Mouse (Mus musculus) activated CD4-positive, CD25-positive, alpha-beta regulatory T cell (primary cell): Measurements from ENCODE around the gene Rnf43. TPM values are rescaled to one million over a fixed set of nuclear protein-coding genes. Genes with fewer than 3 reads are reported as not detected.

Experiments
- polyA plus RNA-seq, 2 experiments: library from polyadenylated mRNA; unstranded; fragments of 100-300 nt; shearing (Covaris generic); gene quantifications; one replicate each; pipeline ENCODE4 v1.2.1; 2017

Gene Rnf43
- 10 to 100 TPM; 29.4 to 32.4 TPM for polyA plus RNA-seq

GRCm38 (mm10) chr11:87662407-87662806 lies at the start of gene Rnf43:
Rnf43 (plus strand) TSS chr11:87662722.

GRCm38 (mm10) chr11:87616790-87617474 lies 45.6 kb upstream of the Rnf43 start, which contains the start of gene Hsf5:
Hsf5 (plus strand) TSS chr11:87617164.

GRCm38 (mm10) chr11:87737175-87737740 lies 74.7 kb downstream of the Rnf43 start, which contains the start of gene Supt4a:
Supt4a (plus strand) TSS chr11:87737552.

DNA sequence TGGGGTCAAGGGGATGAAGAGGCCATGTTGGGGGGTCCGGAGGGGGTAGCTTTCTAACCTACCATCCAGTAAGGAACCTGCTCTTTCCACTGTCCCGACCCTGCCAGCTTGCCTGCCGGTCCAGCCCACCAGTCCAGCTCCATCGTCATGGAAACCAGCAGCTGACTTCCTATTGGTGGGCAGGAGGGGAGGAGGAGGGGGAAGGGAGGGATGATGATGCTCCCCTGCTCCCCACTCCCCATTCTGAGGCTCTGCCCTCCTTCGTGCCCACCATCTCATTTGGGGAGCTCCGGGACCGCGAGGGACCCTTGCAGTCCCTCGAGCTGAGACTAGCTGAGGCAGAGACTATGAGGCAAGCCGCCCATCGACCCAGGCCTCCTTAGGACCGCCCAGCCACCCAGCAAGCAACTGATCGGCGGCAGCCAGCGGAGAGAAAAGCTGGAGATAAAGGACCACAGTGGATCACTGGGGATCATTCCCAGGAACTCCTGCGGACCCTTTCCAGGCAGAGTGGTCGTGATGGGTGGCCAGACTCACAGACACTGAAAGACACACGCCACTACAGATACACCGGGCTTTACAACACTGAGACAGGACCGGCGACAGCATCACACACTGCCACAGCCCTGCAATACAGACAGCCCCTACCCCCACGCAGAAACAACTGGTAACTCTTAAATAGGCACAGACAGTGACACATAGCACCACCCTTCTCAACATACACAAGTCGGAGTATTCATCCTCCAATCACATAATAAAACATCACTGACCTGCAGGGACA lies 98.0 kb downstream of the Rnf43 start, which contains the start of gene Tspoap1:
Tspoap1 (plus strand) TSS at position 241 of the 781 bp plus-strand sequence.

Other genes starting within 250 kb of the Rnf43 start
- not detected for gene Gm11492, start 96.1 kb upstream of the Rnf43 start, polyA plus RNA-seq
- gene Sept4, start 93.8 kb upstream of the Rnf43 start, polyA plus RNA-seq: 1 to 10 TPM; 2.2 to 3.5 TPM
- gene Mtmr4, start 70.6 kb upstream of the Rnf43 start, polyA plus RNA-seq: 10 to 100 TPM; 16.8 to 21.8 TPM
- gene Hsf5, start 45.6 kb upstream of the Rnf43 start, polyA plus RNA-seq: under 1 TPM in 1 of 2 experiments, not detected in 1; 0.05 TPM
- 100 to 1,000 TPM; 432 to 452 TPM for gene Supt4a, start 74.8 kb downstream of the Rnf43 start, polyA plus RNA-seq
- gene Tspoap1, start 97.8 kb downstream of the Rnf43 start, polyA plus RNA-seq: 1 to 10 TPM; 4.0 to 5.3 TPM
- gene Mpo, start 130.9 kb downstream of the Rnf43 start, polyA plus RNA-seq: under 1 TPM in 1 of 2 experiments, not detected in 1; 0.39 TPM
- gene Lpo, start 165.6 kb downstream of the Rnf43 start, polyA plus RNA-seq: under 1 TPM in 1 of 2 experiments, not detected in 1; 0.38 TPM
- 10 to 100 TPM in 1 of 2 experiments, 1 to 10 TPM in 1; 6.7 to 10.7 TPM for gene Mks1, start 190.5 kb downstream of the Rnf43 start, polyA plus RNA-seq
- under 1 TPM in 1 of 2 experiments, not detected in 1; 0.87 TPM for gene Epx, start 212.8 kb downstream of the Rnf43 start, polyA plus RNA-seq
- under 1 TPM in 1 of 2 experiments, not detected in 1; 0.04 TPM for gene Olfr462, start 229.5 kb downstream of the Rnf43 start, polyA plus RNA-seq
- gene Olfr463, start 234.7 kb downstream of the Rnf43 start, polyA plus RNA-seq: under 1 TPM in 1 of 2 experiments, not detected in 1; 0.34 TPM